Comparison of ENCODE assay signal across 9 mouse cellular contexts in the genomic region with DNA sequence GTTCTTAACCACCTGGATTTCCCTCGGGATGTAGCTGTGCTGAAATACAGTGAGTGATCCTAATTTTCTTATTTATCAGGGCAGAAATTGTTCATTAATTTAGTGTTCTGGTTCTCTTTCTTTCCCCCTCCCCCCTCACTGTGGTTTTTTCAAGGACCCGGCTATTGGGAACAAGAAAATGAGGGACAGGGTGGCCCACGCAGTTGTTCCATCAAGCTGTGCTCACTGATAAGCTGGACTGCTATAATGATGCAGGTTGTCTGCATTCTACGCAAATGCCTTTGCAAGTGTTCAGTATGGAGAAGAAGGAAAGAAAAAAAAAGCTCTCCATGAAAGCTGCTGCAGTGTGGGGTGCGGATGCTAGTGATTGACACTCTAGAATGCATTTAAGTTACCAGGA.
DNase-seq lines count a peak whose midpoint lies in the region; ATAC-seq and TF ChIP-seq lines count a peak whose summit lies in the region.
"Had no signal": no experiment of that assay in that cellular context is flagged by ENCODE, and none has a peak within 500 bp of the region (broad histone marks: within the 10 kb centered on the region; RNA-seq: fewer than 3 reads in every experiment).

No protein-coding gene starts in this region.

- peaks cover 6% of the 10 kb centered on the region; the same call in 1 of the 2 replicates for H3K4me1 ChIP-seq in limb, embryonic 12.5 days (replicated peaks)
- no peaks in the 10 kb centered on the region; the same call in 1 of the 2 replicates for H3K4me1 ChIP-seq in limb, embryonic 10.5 days
- no peaks in the 10 kb centered on the region for H3K4me1 ChIP-seq in embryonic fibroblast, embryonic 13.5 days (ENCODE audit: control insufficient read depth, insufficient read depth, low read length)
- H3K4me1 ChIP-seq in hindbrain, embryonic 14.5 days (replicated peaks; ENCODE audit: control insufficient read depth, insufficient read depth, low read length) = peaks cover 25% of the 10 kb centered on the region; the same call in 1 of the 2 replicates
- H3K4me1 ChIP-seq in neural tube, embryonic 14.5 days (ENCODE audit: control insufficient read depth, insufficient read depth, low read length) = peaks cover 2% of the 10 kb centered on the region; the same call in 1 of the 2 replicates

- no peak for ATAC-seq in limb, embryonic 12.5 days (ENCODE audit: insufficient number of reproducible peaks, insufficient read depth, low FRiP score, low TSS enrichment, low read depth)
- ATAC-seq in hindbrain, embryonic 14.5 days (ENCODE audit: low FRiP score) = no peak
- no peak for ATAC-seq in neural tube, embryonic 14.5 days (ENCODE audit: low read depth)
- no peak for ATAC-seq in CD4-positive, CD25-positive, alpha-beta regulatory T cell, adult 4 months

- no peak for TF ChIP-seq CTCF in embryonic fibroblast, embryonic 13.5 days (IDR thresholded peaks at IDR 0.05; ENCODE audit: borderline replicate concordance, insufficient read depth, low read length)

- 0 out of 2 replicates have a peak overlapping the region, but pooled peaks have one; percentile 46 for H3K4me3 ChIP-seq in limb, embryonic 12.5 days (replicated peaks)
- H3K4me3 ChIP-seq in limb, embryonic 10.5 days = no peak overlapping the region
- H3K4me3 ChIP-seq in embryonic fibroblast, embryonic 13.5 days (ENCODE audit: insufficient read depth, low read length) = peak overlapping the region; percentile 71
- peak overlapping the region; percentile 59 for H3K4me3 ChIP-seq in hindbrain, embryonic 14.5 days (replicated peaks; ENCODE audit: low read length)
- peak overlapping the region; percentile 50 for H3K4me3 ChIP-seq in neural tube, embryonic 14.5 days (ENCODE audit: low read depth, low read length)

- TF ChIP-seq POLR2A in embryonic fibroblast, embryonic 13.5 days (IDR thresholded peaks at IDR 0.05; ENCODE audit: low read depth, low read length) = no peak

- WGBS in limb, embryonic 12.5 days = 39% methylated on average over 5 of the region's 5 CpGs
- WGBS in limb, embryonic 10.5 days = 48% methylated on average over 5 of the region's 5 CpGs
- 18% methylated on average over 5 of the region's 5 CpGs for WGBS in hindbrain, embryonic 14.5 days
- WGBS in neural tube, embryonic 14.5 days = 26% methylated on average over 5 of the region's 5 CpGs

- H3K4me2 ChIP-seq in limb, embryonic 12.5 days = peak overlapping the region; percentile 76
- peak overlapping the region; percentile 79 for H3K4me2 ChIP-seq in hindbrain, embryonic 14.5 days (replicated peaks)
- peak overlapping the region; percentile 64 for H3K4me2 ChIP-seq in neural tube, embryonic 14.5 days (ENCODE audit: low read depth, low read length)

- no peak overlapping the region for H3K27ac ChIP-seq in limb, embryonic 12.5 days
- no peak overlapping the region for H3K27ac ChIP-seq in limb, embryonic 10.5 days
- peak overlapping the region; percentile 43; the same call in 1 of the 2 replicates for H3K27ac ChIP-seq in embryonic fibroblast, embryonic 13.5 days (ENCODE audit: insufficient read depth, low read length)
- H3K27ac ChIP-seq in hindbrain, embryonic 14.5 days = peak overlapping the region; percentile 95
- no peak overlapping the region for H3K27ac ChIP-seq in neural tube, embryonic 14.5 days (ENCODE audit: low read depth, low read length)

- H3K9me3 ChIP-seq in limb, embryonic 12.5 days = no peaks in the 10 kb centered on the region
- no peaks in the 10 kb centered on the region for H3K9me3 ChIP-seq in limb, embryonic 10.5 days (replicated peaks)
- no peaks in the 10 kb centered on the region for H3K9me3 ChIP-seq in hindbrain, embryonic 14.5 days (ENCODE audit: control insufficient read depth, low read length)
- H3K9me3 ChIP-seq in neural tube, embryonic 14.5 days (ENCODE audit: control insufficient read depth, low read length) = no peaks in the 10 kb centered on the region

- H3K9ac ChIP-seq in limb, embryonic 12.5 days (replicated peaks) = no peak overlapping the region
- H3K9ac ChIP-seq in hindbrain, embryonic 14.5 days = peak overlapping the region; percentile 77
- H3K9ac ChIP-seq in neural tube, embryonic 14.5 days (replicated peaks; ENCODE audit: low read depth, low read length) = peak overlapping the region; percentile 60

- peaks cover 11% of the 10 kb centered on the region for H3K27me3 ChIP-seq in limb, embryonic 12.5 days
- peaks cover 23% of the 10 kb centered on the region for H3K27me3 ChIP-seq in limb, embryonic 10.5 days (ENCODE audit: low read depth, poor library complexity, severe bottlenecking)
- H3K27me3 ChIP-seq in hindbrain, embryonic 14.5 days (ENCODE audit: control insufficient read depth, insufficient read depth, low read length) = no peaks in the 10 kb centered on the region
- no peaks in the 10 kb centered on the region for H3K27me3 ChIP-seq in neural tube, embryonic 14.5 days (ENCODE audit: control insufficient read depth, insufficient read depth, low read length)

- no peak for DNase-seq in limb, embryonic 10.5 days (ENCODE audit: low spot score)
- no peak for DNase-seq in hindbrain, embryonic 14.5 days (ENCODE audit: low spot score)
- DNase-seq in embryo, embryonic 9.5 days (ENCODE audit: extremely low spot score) = no peak
- DNase-seq: heart, postnatal 10 days; lung, adult 18-20 months had no signal

- no peaks in the 10 kb centered on the region for H3K36me3 ChIP-seq in limb, embryonic 12.5 days
- no peaks in the 10 kb centered on the region for H3K36me3 ChIP-seq in limb, embryonic 10.5 days
- no peaks in the 10 kb centered on the region for H3K36me3 ChIP-seq in hindbrain, embryonic 14.5 days (replicated peaks; ENCODE audit: control insufficient read depth, insufficient read depth)
- no peaks in the 10 kb centered on the region for H3K36me3 ChIP-seq in neural tube, embryonic 14.5 days (ENCODE audit: control insufficient read depth, insufficient read depth, low read length)

Comparison
In these comparisons a context has a peak if more than half of its experiments do, and no peak if none do; other contexts are left out.
1. H3K27ac ChIP-seq: peak in embryonic fibroblast, embryonic 13.5 days (single experiment) and hindbrain, embryonic 14.5 days (single experiment); none in limb, embryonic 12.5 days (single experiment), limb, embryonic 10.5 days (single experiment) and neural tube, embryonic 14.5 days (single experiment).
2. Peak in every context shown above with its lines, with median percentiles within 50 percentile points of each other: H3K4me2 ChIP-seq.